Mouse (Mus musculus) liver, embryonic 14.5 days (tissue): ENCODE results near the gene Wnk2.

Experiments used
- CTCF ChIP-seq: IDR thresholded peaks from 2 replicates; pipeline ENCODE4 v1.5.1; 2016; ENCODE audit warnings: antibody characterized with exemption, low read depth, control low read depth
- EP300 ChIP-seq: IDR thresholded peaks from 2 replicates; pipeline ENCODE4 v1.6.1; 2016; ENCODE audit warnings: antibody characterized with exemption, low read depth

DNA sequence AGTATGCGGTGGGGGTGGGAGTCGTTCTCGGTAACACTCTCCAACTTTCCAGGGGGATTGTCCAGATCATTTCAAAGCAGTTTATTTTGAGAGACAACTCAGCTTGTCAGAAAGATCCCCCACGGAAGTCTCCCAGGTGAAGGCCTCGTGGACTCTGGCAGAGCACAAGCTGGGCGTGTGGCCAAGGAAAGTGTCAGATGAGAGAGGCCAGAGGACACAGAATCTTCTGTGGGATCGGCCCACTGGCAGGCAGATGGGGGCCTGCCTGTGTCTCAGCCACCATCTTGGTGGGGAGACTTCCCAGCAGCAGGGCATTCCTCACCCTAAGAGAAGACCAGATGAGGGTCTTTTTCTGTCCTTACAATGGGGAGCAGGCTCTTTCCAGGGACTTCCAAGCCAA is 60.4 kb downstream of the Wnk2 start:
- TF ChIP-seq CTCF (no peak), EP300 (no peak)
